In the genomic region with DNA sequence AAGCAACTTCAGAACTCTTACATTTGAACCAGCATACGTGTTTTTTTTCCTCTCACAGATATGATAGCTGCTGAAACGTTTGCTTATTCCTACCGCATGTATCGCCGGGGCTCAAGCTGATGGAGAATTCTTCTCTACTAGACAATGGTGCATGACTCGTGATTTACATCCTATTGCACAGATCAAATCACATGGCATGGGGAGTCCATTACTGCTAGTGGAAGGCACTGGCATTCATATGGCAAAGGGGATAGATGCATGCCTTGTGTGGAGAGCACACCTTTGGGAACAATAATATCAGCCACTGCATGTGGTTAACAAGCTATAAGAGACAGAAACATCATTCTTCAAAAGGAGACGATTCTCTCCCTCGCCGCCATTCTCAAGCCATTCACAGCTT, we compare ENCODE assay signal across 13 mouse cellular contexts.
"Had no signal": no experiment of that assay in that cellular context is flagged by ENCODE, and none has a peak within 500 bp of the region (broad histone marks: within the 10 kb centered on the region; RNA-seq: fewer than 3 reads in every experiment).

No protein-coding gene starts in this region.

- H3K4me2 ChIP-seq: heart, embryonic 12.5 days; hindbrain, embryonic 12.5 days; hindbrain, embryonic 15.5 days; intestine, embryonic 15.5 days; limb, embryonic 12.5 days; liver, embryonic 11.5 days had no signal

- H3K4me1 ChIP-seq: heart, embryonic 10.5 days; heart, embryonic 12.5 days; hindbrain, embryonic 12.5 days; hindbrain, embryonic 15.5 days; intestine, embryonic 15.5 days; limb, embryonic 10.5 days; limb, embryonic 12.5 days had no signal

- H3K36me3 ChIP-seq: heart, embryonic 10.5 days; heart, embryonic 12.5 days; hindbrain, embryonic 12.5 days; hindbrain, embryonic 15.5 days; intestine, embryonic 15.5 days; limb, embryonic 10.5 days; limb, embryonic 12.5 days had no signal

- H3K9me3 ChIP-seq: heart, embryonic 10.5 days; heart, embryonic 12.5 days; hindbrain, embryonic 12.5 days; hindbrain, embryonic 15.5 days; intestine, embryonic 15.5 days; limb, embryonic 10.5 days; limb, embryonic 12.5 days had no signal

- H3K9ac ChIP-seq: forebrain, postnatal 0 days; heart, embryonic 12.5 days; hindbrain, embryonic 12.5 days; hindbrain, embryonic 15.5 days; intestine, embryonic 15.5 days; limb, embryonic 12.5 days had no signal

- H3K4me3 ChIP-seq: heart, embryonic 10.5 days; heart, embryonic 12.5 days; hindbrain, embryonic 12.5 days; hindbrain, embryonic 15.5 days; intestine, embryonic 15.5 days; limb, embryonic 10.5 days; limb, embryonic 12.5 days had no signal

- H3K27ac ChIP-seq: heart, embryonic 10.5 days; hindbrain, embryonic 12.5 days; hindbrain, embryonic 15.5 days; intestine, embryonic 15.5 days; limb, embryonic 10.5 days; limb, embryonic 12.5 days had no signal

- H3K27me3 ChIP-seq: heart, embryonic 12.5 days; hindbrain, embryonic 12.5 days; hindbrain, embryonic 15.5 days; intestine, embryonic 15.5 days; limb, embryonic 12.5 days had no signal

- ATAC-seq: forebrain, postnatal 0 days; intestine, embryonic 15.5 days; intestine, postnatal 0 days had no signal

- DNase-seq: forebrain, postnatal 0 days; gastrocnemius, postnatal 14 days; gastrocnemius, postnatal 36 days; layer of hippocampus, postnatal 36 days had no signal
